Mouse (Mus musculus): ENCODE measurements around the gene Thap3. TPM values are rescaled to one million over a fixed set of nuclear protein-coding genes. Genes with fewer than 3 reads are reported as not detected.

The Thap3 gene
- polyA plus RNA-seq, 1 experiment from 2014 or later = 28.9 TPM

- DNase-seq (ENCODE audit: low spot score) (no peak), ATAC-seq (replicated peaks; ENCODE audit: low FRiP score) (no peak)
- WGBS = 90% methylated on average over 3 of the region's 3 CpGs
- no peak overlapping the region for H3K27ac ChIP-seq (ENCODE audit: low read depth, low read length)
- H3K9me3 ChIP-seq (ENCODE audit: control insufficient read depth, low read length) = no peaks in the 10 kb centered on the region
- H3K9ac ChIP-seq (ENCODE audit: low read length) = no peak overlapping the region
- H3K4me3 ChIP-seq (ENCODE audit: low read depth, low read length) = no peak overlapping the region
- H3K36me3 ChIP-seq (ENCODE audit: control insufficient read depth, insufficient read depth, low read length) = no peaks in the 10 kb centered on the region
- H3K4me2 ChIP-seq (ENCODE audit: low read depth, low read length, severe bottlenecking) = no peak overlapping the region
- 0 out of 2 replicates have a peak, but pooled peaks cover 2% of the 10 kb centered on the region for H3K4me1 ChIP-seq (replicated peaks; ENCODE audit: control insufficient read depth, insufficient read depth, low read length)
- H3K27me3 ChIP-seq (ENCODE audit: control insufficient read depth, insufficient read depth, low read length) = no peaks in the 10 kb centered on the region
Measured at GRCm38 (mm10) chr4:151938089-151938488, 50.7 kb downstream of the Thap3 start.

GRCm38 (mm10) chr4:151937441-151937840, 51.4 kb downstream of the Thap3 start:
- Histone ChIP-seq H3K9me3 (ENCODE audit: control insufficient read depth, low read length) (no peaks in the 10 kb centered on the region), H3K4me3 (ENCODE audit: low read depth, low read length) (no peak overlapping the region), H3K27me3 (ENCODE audit: control insufficient read depth, insufficient read depth, low read length) (no peaks in the 10 kb centered on the region), H3K9ac (ENCODE audit: low read length) (no peak overlapping the region), H3K4me1 (replicated peaks; ENCODE audit: control insufficient read depth, insufficient read depth, low read length) (0 out of 2 replicates have a peak, but pooled peaks cover 2% of the 10 kb centered on the region), H3K4me2 (ENCODE audit: low read depth, low read length, severe bottlenecking) (no peak overlapping the region), H3K36me3 (ENCODE audit: control insufficient read depth, insufficient read depth, low read length) (no peaks in the 10 kb centered on the region), H3K27ac (ENCODE audit: low read depth, low read length) (no peak overlapping the region)
- no peak for ATAC-seq (replicated peaks; ENCODE audit: low FRiP score)
- DNase-seq (ENCODE audit: low spot score) = no peak
- 91% methylated on average over 13 of the region's 13 CpGs for WGBS

- no peaks in the 10 kb centered on the region for H3K27me3 ChIP-seq (ENCODE audit: control insufficient read depth, insufficient read depth, low read length)
- no peaks in the 10 kb centered on the region for H3K36me3 ChIP-seq (ENCODE audit: control insufficient read depth, insufficient read depth, low read length)
- peak overlapping the region; percentile 91 for H3K9ac ChIP-seq (ENCODE audit: low read length)
- 0 out of 2 replicates have a peak, but pooled peaks cover 2% of the 10 kb centered on the region for H3K4me1 ChIP-seq (replicated peaks; ENCODE audit: control insufficient read depth, insufficient read depth, low read length)
- no peaks in the 10 kb centered on the region for H3K9me3 ChIP-seq (ENCODE audit: control insufficient read depth, low read length)
- no peak overlapping the region for H3K27ac ChIP-seq (ENCODE audit: low read depth, low read length)
- peak overlapping the region; percentile 91 for H3K4me2 ChIP-seq (ENCODE audit: low read depth, low read length, severe bottlenecking)
- DNase-seq (ENCODE audit: low spot score) = no peak
- H3K4me3 ChIP-seq (ENCODE audit: low read depth, low read length) = peak overlapping the region; percentile 100
- no peak for ATAC-seq (replicated peaks; ENCODE audit: low FRiP score)
- WGBS = under 1% methylated on average over 23 of the region's 23 CpGs
Measured at GRCm38 (mm10) chr4:151934215-151934572, 54.6 kb downstream of the Thap3 start.

GRCm38 (mm10) chr4:151933505-151934214, 55.1 kb downstream of the Thap3 start, which contains the start of gene Dnajc11:
Dnajc11 (plus strand) TSS chr4:151933691.
- Histone ChIP-seq H3K36me3 (ENCODE audit: control insufficient read depth, insufficient read depth, low read length) (no peaks in the 10 kb centered on the region), H3K9ac (ENCODE audit: low read length) (peak within 1 kb of the TSS; percentile 91), H3K4me2 (ENCODE audit: low read depth, low read length, severe bottlenecking) (peak within 1 kb of the TSS; percentile 91), H3K27ac (ENCODE audit: low read depth, low read length) (no peak within 1 kb of the TSS), H3K4me1 (replicated peaks; ENCODE audit: control insufficient read depth, insufficient read depth, low read length) (0 out of 2 replicates have a peak, but pooled peaks cover 2% of the 10 kb centered on the region), H3K27me3 (ENCODE audit: control insufficient read depth, insufficient read depth, low read length) (no peaks in the 10 kb centered on the region), H3K4me3 (ENCODE audit: low read depth, low read length) (peak within 1 kb of the TSS; percentile 100), H3K9me3 (ENCODE audit: control insufficient read depth, low read length) (no peaks in the 10 kb centered on the region)
- WGBS = under 1% methylated on average over 72 of the region's 83 CpGs
- ATAC-seq (replicated peaks; ENCODE audit: low FRiP score) (peak; percentile 94), DNase-seq (ENCODE audit: low spot score) (peak; percentile 96)

Other genes with a start within 250 kb of the Thap3 start
- gene Camta1, start 127.1 kb downstream of the Thap3 start, polyA plus RNA-seq (2014; fragmentation: Nextera tagmentation; extraction: Ambion mirVana) = 140 and 142 TPM in 2 replicates
- gene Dnajc11, start 55.3 kb downstream of the Thap3 start, polyA plus RNA-seq (2014; fragmentation: Nextera tagmentation; extraction: Ambion mirVana) = 94.4 and 96.9 TPM in 2 replicates
- 27.0 and 28.6 TPM in 2 replicates for gene Phf13, start 7.3 kb upstream of the Thap3 start, polyA plus RNA-seq (2014; fragmentation: Nextera tagmentation; extraction: Ambion mirVana)
- gene Klhl21, start 19.8 kb upstream of the Thap3 start, polyA plus RNA-seq (2014; fragmentation: Nextera tagmentation; extraction: Ambion mirVana) = 3.9 and 5.3 TPM in 2 replicates
- gene Zbtb48, start 38.7 kb upstream of the Thap3 start, polyA plus RNA-seq (2014; fragmentation: Nextera tagmentation; extraction: Ambion mirVana) = 20.7 and 26.7 TPM in 2 replicates
- gene Tas1r1, start 49.6 kb upstream of the Thap3 start, polyA plus RNA-seq (2014; fragmentation: Nextera tagmentation; extraction: Ambion mirVana) = 0.24 and 0.67 TPM in 2 replicates
- 41.0 and 41.9 TPM in 2 replicates for gene Nol9, start 50.3 kb upstream of the Thap3 start, polyA plus RNA-seq (2014; fragmentation: Nextera tagmentation; extraction: Ambion mirVana)
- gene Plekhg5, start 83.5 kb upstream of the Thap3 start, polyA plus RNA-seq (2014; fragmentation: Nextera tagmentation; extraction: Ambion mirVana) = 8.0 and 8.2 TPM in 2 replicates
- 0.49 TPM in 1 of 2 replicates, not detected in the other for gene Tnfrsf25, start 126.9 kb upstream of the Thap3 start, polyA plus RNA-seq (2014; fragmentation: Nextera tagmentation; extraction: Ambion mirVana)
- 0.90 and 1.2 TPM in 2 replicates for gene Espn, start 163.4 kb upstream of the Thap3 start, polyA plus RNA-seq (2014; fragmentation: Nextera tagmentation; extraction: Ambion mirVana)
- gene Hes2, start 169.9 kb upstream of the Thap3 start, polyA plus RNA-seq (2014; fragmentation: Nextera tagmentation; extraction: Ambion mirVana) = not detected in 2 replicates
- gene Acot7, start 189.1 kb upstream of the Thap3 start, polyA plus RNA-seq (2014; fragmentation: Nextera tagmentation; extraction: Ambion mirVana) = 75.1 and 77.8 TPM in 2 replicates

Measured in forebrain, embryonic 11.5 days (tissue).